Mouse (Mus musculus) spleen, postnatal 0 days (tissue): ENCODE data around the gene Git1. TPM values are rescaled to one million over a fixed set of nuclear protein-coding genes. Genes with fewer than 3 reads are reported as not detected.

Experiments
- polyA plus RNA-seq: library from polyadenylated mRNA; unstranded; fragments of >200 nt; fragmentation: Nextera tagmentation; extraction: Ambion mirVana; gene quantifications from 2 replicates; pipeline ENCODE4 v1.2.1, GENCODE M21; 2015

Gene Git1
- polyA plus RNA-seq: 4.1 and 4.4 TPM in 2 replicates

DNA sequence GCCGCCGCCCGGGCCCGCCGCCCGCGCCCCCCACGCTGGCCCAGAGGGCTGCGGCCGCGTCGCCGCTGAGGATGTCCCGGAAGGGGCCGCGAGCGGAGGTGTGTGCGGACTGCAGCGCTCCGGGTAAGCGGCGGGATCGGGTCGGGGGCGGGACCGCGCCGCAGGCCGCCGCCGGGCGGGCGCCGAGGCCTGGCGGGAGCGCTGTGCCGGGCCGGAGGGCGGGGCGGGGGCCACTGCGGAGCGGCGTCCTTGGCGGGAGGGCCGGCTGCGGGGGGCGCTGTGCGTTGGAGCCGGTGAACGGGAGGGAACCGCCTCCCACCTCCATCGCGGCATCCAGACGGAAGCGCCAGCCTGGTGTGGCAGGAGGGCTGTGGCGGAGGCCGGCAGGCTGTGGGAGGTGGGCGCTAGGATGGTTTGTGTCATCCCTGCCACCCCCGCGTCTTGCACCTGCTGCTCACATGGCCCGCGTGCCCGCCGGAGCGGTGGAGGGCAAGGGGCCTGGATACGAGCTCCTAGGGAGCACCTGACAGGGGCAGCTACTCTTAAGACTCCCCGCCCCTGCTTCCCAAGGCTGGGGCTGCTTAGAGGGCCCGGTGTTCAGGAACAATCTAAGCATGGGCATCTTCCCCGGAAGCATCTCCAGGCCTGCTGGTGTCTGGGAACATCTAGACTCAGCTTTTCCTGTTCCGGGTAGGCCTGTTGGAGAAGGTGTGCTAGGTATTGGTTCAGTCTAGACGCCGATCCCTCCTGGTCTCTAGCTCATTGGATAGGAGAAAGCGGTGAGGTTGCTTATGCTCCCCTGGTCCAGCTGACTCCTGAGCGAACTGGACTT, at the start of gene Git1:
TSS of gene Git1 (plus strand) at position 51 of the 832 bp plus-strand sequence.

DNA sequence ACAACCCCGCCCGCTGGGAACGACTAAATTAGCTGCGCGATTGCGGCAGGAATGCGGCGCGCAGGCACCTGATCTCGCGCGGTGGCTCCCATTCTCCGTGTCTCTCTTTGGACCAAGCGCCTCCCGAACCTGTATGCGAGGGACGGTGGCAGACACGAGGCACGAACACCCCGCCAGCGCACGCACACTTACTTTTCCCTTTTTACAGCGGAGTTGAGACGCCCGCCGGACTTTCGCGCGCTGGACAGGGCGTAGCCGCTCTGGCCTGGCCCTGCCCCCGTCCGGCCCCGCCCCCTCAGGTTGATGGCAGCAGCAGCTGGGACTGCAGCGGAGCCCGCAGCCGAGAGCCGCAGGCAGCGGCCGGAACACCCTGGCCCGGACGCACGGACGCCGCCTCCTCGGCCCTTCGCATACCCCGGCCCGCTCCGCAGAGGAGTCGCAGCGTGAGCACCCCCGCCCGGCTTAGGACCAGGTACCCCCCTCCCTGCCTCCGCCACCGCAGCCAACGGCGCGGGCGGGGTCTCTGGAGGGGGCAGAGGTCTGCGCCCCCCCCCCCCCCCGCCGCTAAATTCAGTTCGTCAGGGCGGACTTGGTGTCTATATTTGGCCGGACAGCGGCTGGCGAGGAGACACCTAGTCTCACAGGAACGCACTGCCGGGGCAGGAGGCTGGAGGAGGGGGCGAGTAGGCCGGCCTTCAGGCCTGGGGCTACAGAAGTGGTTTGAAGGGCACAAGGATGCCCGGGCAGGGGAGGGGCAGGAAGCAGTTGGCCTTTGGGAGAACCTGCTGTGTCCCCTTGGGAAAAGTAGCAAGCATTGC, 30.9 kb upstream of the Git1 start, which contains the start of gene Coro6:
TSS of gene Coro6 (plus strand) at position 129 of the 818 bp plus-strand sequence.

GRCm38 (mm10) chr11:77489591-77490235, 3.6 kb upstream of the Git1 start, which contains the start of gene Ankrd13b:
Ankrd13b (minus strand) TSS chr11:77489678.

GRCm38 (mm10) chr11:77514832-77515636, 21.7 kb downstream of the Git1 start, which contains the start of gene Abhd15:
Abhd15 (plus strand) TSS chr11:77515121.

GRCm38 (mm10) chr11:77515637-77516552, 22.5 kb downstream of the Git1 start, which contains the start of gene Trp53i13:
Trp53i13 (minus strand) TSS chr11:77515980.

DNA sequence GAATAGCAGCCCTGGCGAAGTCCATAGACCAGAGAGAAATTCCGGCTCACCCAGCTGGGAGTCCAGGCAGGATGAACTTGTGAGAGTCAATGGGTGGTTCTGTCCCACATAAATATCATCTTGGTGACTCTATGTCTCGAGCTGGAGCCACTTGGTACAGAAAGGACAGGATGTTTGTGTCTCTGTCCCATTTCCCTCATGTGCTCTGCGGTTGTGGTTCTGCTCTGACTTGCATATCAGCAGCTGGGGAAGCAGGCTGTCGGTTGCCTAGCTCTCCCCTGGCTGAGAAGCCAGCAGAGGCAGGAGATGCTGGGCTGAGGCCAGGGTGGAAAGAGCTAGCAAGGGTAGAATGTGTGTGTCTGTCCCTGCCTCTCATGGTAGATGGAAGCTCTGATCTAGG, 25.7 kb downstream of the Git1 start, which contains the start of gene Gm10392:
TSS of gene Gm10392 (minus strand) at position 156 of the 400 bp plus-strand sequence.

Other genes starting within 250 kb of the Git1 start
- gene Coro6, start 31.2 kb upstream of the Git1 start, polyA plus RNA-seq: 0.07 TPM in 1 of 2 replicates, not detected in the other
- 1.6 and 1.7 TPM in 2 replicates for gene Ankrd13b, start 3.9 kb upstream of the Git1 start, polyA plus RNA-seq
- gene Abhd15, start 21.6 kb downstream of the Git1 start, polyA plus RNA-seq: 3.6 and 4.5 TPM in 2 replicates
- gene Trp53i13, start 22.4 kb downstream of the Git1 start, polyA plus RNA-seq: 10.0 and 12.9 TPM in 2 replicates
- gene Gm10392, start 25.6 kb downstream of the Git1 start, polyA plus RNA-seq: 0.17 and 0.22 TPM in 2 replicates
- gene Taok1, start 114.3 kb downstream of the Git1 start, polyA plus RNA-seq: 8.0 and 9.8 TPM in 2 replicates
- gene Nufip2, start 192.6 kb downstream of the Git1 start, polyA plus RNA-seq: 4.0 and 4.5 TPM in 2 replicates
- not detected in 2 replicates for gene Cryba1, start 231.7 kb downstream of the Git1 start, polyA plus RNA-seq